Mouse (Mus musculus) erythroblast, embryonic 14.5 days (primary cell): ENCODE measurements around the gene C3ar1.

Source experiments
- GATA1 ChIP-seq: IDR thresholded peaks from 2 replicates; pipeline ENCODE4 v1.6.1; 2012; ENCODE audit warnings: low read length, inconsistent platforms, mixed read lengths
- TAL1 ChIP-seq: IDR thresholded peaks from 3 replicates; pipeline ENCODE4 v1.6.1; 2012; ENCODE audit warnings: low read length, inconsistent platforms, mixed read lengths

- TF ChIP-seq GATA1 (no peak), TAL1 (no peak)
Measured at GRCm38 (mm10) chr6:122824086-122824485, 31.9 kb downstream of the C3ar1 start.
